In genomic region chr9:118532516-118533205, GRCm38 (mm10) we compare ENCODE assay signal across 38 mouse cellular contexts. TPM values are rescaled to one million over a fixed set of nuclear protein-coding genes. Genes with fewer than 3 reads are reported as not detected.
DNase-seq lines count a peak whose midpoint lies in the region; ATAC-seq and TF ChIP-seq lines count a peak whose summit lies in the region.
"Had no signal": no experiment of that assay in that cellular context is flagged by ENCODE, and none has a peak within 500 bp of the region (broad histone marks: within the 10 kb centered on the region; RNA-seq: fewer than 3 reads in every experiment).

No protein-coding gene starts in this region.

- no peaks in the 10 kb centered on the region for H3K27me3 ChIP-seq in Patski
- H3K27me3 ChIP-seq in stomach, postnatal 0 days (ENCODE audit: control insufficient read depth, insufficient read depth, low read length) = no peaks in the 10 kb centered on the region
- H3K27me3 ChIP-seq in kidney, adult 2 months (replicated peaks; ENCODE audit: control insufficient read depth, insufficient read depth, low read length) = no peaks in the 10 kb centered on the region
- H3K27me3 ChIP-seq: CH12.LX; embryonic facial prominence, embryonic 12.5 days; forebrain, embryonic 15.5 days; heart, embryonic 13.5 days; hindbrain, embryonic 15.5 days; kidney, embryonic 15.5 days; limb, embryonic 12.5 days; liver, embryonic 15.5 days; midbrain, embryonic 12.5 days had no signal

- no peak overlapping the region for H3K4me2 ChIP-seq in stomach, postnatal 0 days (replicated peaks; ENCODE audit: low read depth)
- H3K4me2 ChIP-seq: embryonic facial prominence, embryonic 12.5 days; forebrain, embryonic 15.5 days; heart, embryonic 13.5 days; hindbrain, embryonic 15.5 days; kidney, embryonic 15.5 days; limb, embryonic 12.5 days; liver, embryonic 15.5 days; lung, embryonic 14.5 days; midbrain, embryonic 12.5 days had no signal

- POLR2A ChIA-PET in Patski (lab: Charles Lee) = interaction anchor here (0.9 kb wide), 1 partner anchor 10 kb away, joined by 4 read pairs; no protein-coding TSS in a partner anchor

- DNase-seq in adrenal gland, postnatal 14 days = peak; percentile 27
- DNase-seq in adrenal gland, postnatal 25 days = no peak
- peak; percentile 51 for DNase-seq in 3T3-L1 (ENCODE audit: low read depth, low spot score)
- DNase-seq in Patski (ENCODE audit: low read depth, low spot score) = no peak
- no peak for DNase-seq in stomach, postnatal 0 days (ENCODE audit: low spot score)
- no peak for DNase-seq in MN1 (ENCODE audit: low spot score)
- no peak for DNase-seq in kidney, adult 2 months
- DNase-seq: cerebellum, adult 9-10 months; cerebellum, postnatal 36 days; embryo, embryonic 11 days; gastrocnemius, postnatal 25 days; heart, adult 18-20 months; heart, postnatal 10 days; kidney, adult 11 months; kidney, postnatal 25 days; lung, embryonic 14.5 days; retina, postnatal 1 day; right cerebral cortex, postnatal 14 days; thymus, postnatal 25 days had no signal

- CTCF ChIA-PET in Patski (lab: Charles Lee) = interaction anchor here (0.7 to 1.4 kb wide), 5 partner anchors 9 to 20 kb away, joined by 3 to 4 read pairs (median 3); no protein-coding TSS in a partner anchor

- H3K27ac ChIP-seq in stomach, postnatal 0 days (replicated peaks) = 0 out of 2 replicates have a peak overlapping the region, but pooled peaks have one; percentile 35
- no peak overlapping the region for H3K27ac ChIP-seq in kidney, adult 2 months (ENCODE audit: insufficient read depth, low read depth, low read length)
- H3K27ac ChIP-seq: embryonic facial prominence, embryonic 12.5 days; forebrain, embryonic 10.5 days; forebrain, embryonic 15.5 days; heart, embryonic 13.5 days; hindbrain, embryonic 10.5 days; hindbrain, embryonic 15.5 days; kidney, embryonic 15.5 days; left cerebral cortex, adult 2 months; limb, embryonic 12.5 days; liver, embryonic 15.5 days; midbrain, embryonic 12.5 days had no signal

- TF ChIP-seq CTCF in Patski (IDR thresholded peaks at IDR 0.05) = no peak
- no peak for TF ChIP-seq CTCF in stomach, postnatal 0 days (IDR thresholded peaks at IDR 0.05; ENCODE audit: low read depth)
- TF ChIP-seq CTCF in kidney, adult 2 months (conservative IDR thresholded peaks at IDR 0.05; ENCODE audit: insufficient read depth, insufficient read length, low read depth, low read length) = no peak

- H3K4me3 ChIP-seq in stomach, postnatal 0 days (ENCODE audit: low read depth, low read length) = no peak overlapping the region
- no peak overlapping the region for H3K4me3 ChIP-seq in kidney, adult 2 months (ENCODE audit: insufficient read depth, low read depth, low read length)
- H3K4me3 ChIP-seq: embryonic facial prominence, embryonic 12.5 days; forebrain, embryonic 10.5 days; forebrain, embryonic 15.5 days; heart, embryonic 13.5 days; hindbrain, embryonic 10.5 days; hindbrain, embryonic 15.5 days; kidney, embryonic 15.5 days; left cerebral cortex, adult 2 months; limb, embryonic 12.5 days; liver, embryonic 15.5 days; midbrain, embryonic 12.5 days had no signal

- ATAC-seq in Patski = peak; percentile 67
- ATAC-seq in stomach, postnatal 0 days (ENCODE audit: low FRiP score, low TSS enrichment) = peak; percentile 84
- ATAC-seq: forebrain, embryonic 15.5 days; inflammation-experienced regulatory T-cells, adult 6 months had no signal

- H3K36me3 ChIP-seq in stomach, postnatal 0 days (ENCODE audit: control insufficient read depth, insufficient read depth, low read length) = peaks cover 24% of the 10 kb centered on the region
- H3K36me3 ChIP-seq in kidney, adult 2 months (ENCODE audit: control insufficient read depth, insufficient read depth, low read length) = peaks cover 6% of the 10 kb centered on the region

- TF ChIP-seq EP300 in stomach, postnatal 0 days (optimal IDR thresholded peaks at IDR 0.05) = no peak

- H3K9ac ChIP-seq in stomach, postnatal 0 days (ENCODE audit: low read length) = no peak overlapping the region
- H3K9ac ChIP-seq: embryonic facial prominence, embryonic 12.5 days; forebrain, embryonic 15.5 days; heart, embryonic 13.5 days; hindbrain, embryonic 15.5 days; kidney, embryonic 15.5 days; limb, embryonic 12.5 days; liver, embryonic 15.5 days; lung, embryonic 14.5 days; midbrain, embryonic 12.5 days had no signal

- TF ChIP-seq POLR2A in kidney, adult 2 months (IDR thresholded peaks at IDR 0.05; ENCODE audit: low read depth, low read length) = no peak

- H3K9me3 ChIP-seq in stomach, postnatal 0 days (ENCODE audit: control insufficient read depth, low read length) = no peaks in the 10 kb centered on the region
- H3K9me3 ChIP-seq: embryonic facial prominence, embryonic 12.5 days; forebrain, embryonic 10.5 days; forebrain, embryonic 15.5 days; heart, embryonic 13.5 days; hindbrain, embryonic 10.5 days; hindbrain, embryonic 15.5 days; kidney, embryonic 15.5 days; limb, embryonic 12.5 days; liver, embryonic 15.5 days; midbrain, embryonic 12.5 days had no signal

- H3K4me1 ChIP-seq in stomach, postnatal 0 days (replicated peaks; ENCODE audit: control insufficient read depth, insufficient read depth) = no peaks in the 10 kb centered on the region
- no peaks in the 10 kb centered on the region for H3K4me1 ChIP-seq in kidney, adult 2 months (ENCODE audit: control insufficient read depth, insufficient read depth, low read length)
- H3K4me1 ChIP-seq: embryonic facial prominence, embryonic 12.5 days; forebrain, embryonic 10.5 days; forebrain, embryonic 15.5 days; heart, embryonic 13.5 days; hindbrain, embryonic 10.5 days; hindbrain, embryonic 15.5 days; kidney, embryonic 15.5 days; limb, embryonic 12.5 days; midbrain, embryonic 12.5 days had no signal

- WGBS in stomach, postnatal 0 days = 80% methylated on average over 7 of the region's 7 CpGs
- WGBS in kidney, adult 2 months = 83% methylated on average over 7 of the region's 7 CpGs

- in situ Hi-C loops in Patski (cut with MboI; ENCODE audit: low pct_unique_long_range_greater_than_20kb) = no loop called here

RNA-seq across cellular contexts. Expression of gene Golga4, which starts 26.6 kb away (rescaled TPM):
- total RNA-seq in adrenal gland, postnatal 14 days (2021) = 103 TPM in 2 replicates
- total RNA-seq in adrenal gland, postnatal 25 days (2021) = 119 and 150 TPM in 2 replicates
- polyA plus RNA-seq in Patski (2021) = 96.8 TPM
- polyA plus RNA-seq in stomach, postnatal 0 days (2015; fragmentation: Nextera tagmentation; extraction: Ambion mirVana) = 34.2 and 37.0 TPM in 2 replicates
- polyA plus RNA-seq in kidney, adult 2 months (2012; rRNA removed) = 20.7 and 23.1 TPM in 2 replicates

RNA-seq across cellular contexts. Expression of gene Eomes, which starts 54.6 kb away (rescaled TPM):
- total RNA-seq in adrenal gland, postnatal 14 days (2021) = 0.22 and 0.86 TPM in 2 replicates
- 0.09 and 0.43 TPM in 2 replicates for total RNA-seq in adrenal gland, postnatal 25 days (2021)
- 0.59 TPM for polyA plus RNA-seq in Patski (2021)
- 0.07 and 0.11 TPM in 2 replicates for polyA plus RNA-seq in stomach, postnatal 0 days (2015; fragmentation: Nextera tagmentation; extraction: Ambion mirVana)
- 0.05 and 0.36 TPM in 2 replicates for polyA plus RNA-seq in kidney, adult 2 months (2012; rRNA removed)
- total RNA-seq: CH12.LX; gastrocnemius, adult 18-20 months; gastrocnemius, postnatal 25 days; heart, postnatal 10 days; liver, adult 2 months; megakaryocyte progenitor cell, adult 5-6 weeks had no signal
- polyA plus RNA-seq: heart, embryonic 13.5 days; hindbrain, embryonic 10.5 days; kidney, embryonic 15.5 days; liver, embryonic 15.5 days; lung, embryonic 14.5 days; neural tube, embryonic 14.5 days; small intestine, adult 2 months; stomach, embryonic 14.5 days had no signal

Comparison
In these comparisons a context has a peak if more than half of its experiments do, and no peak if none do; other contexts are left out.
1. DNase-seq: peak in adrenal gland, postnatal 14 days (single experiment) and 3T3-L1 (single experiment); none in adrenal gland, postnatal 25 days (single experiment), Patski (single experiment), stomach, postnatal 0 days (single experiment), MN1 (single experiment) and kidney, adult 2 months (single experiment).